Mouse (Mus musculus) heart, adult 2 months (tissue): ENCODE results near the gene E130114P18Rik. TPM values are rescaled to one million over a fixed set of nuclear protein-coding genes. Genes with fewer than 3 reads are reported as not detected.
A peak's percentile ranks its signal among the peaks of the same experiment; 100 is the strongest.

Source experiments
- DNase-seq, 2 experiments: peaks; one replicate each; pipeline ENCODE4 v3.0.0; 2021
- H3K27ac ChIP-seq: fragments of 200-600 bp; 2 replicates; pipeline ENCODE4 v1.8.1; 2022
- H3K27me3 ChIP-seq: fragments of 200-500 bp; 2 replicates; pipeline ENCODE4 v1.6.1; 2012; ENCODE audit warnings: mild to moderate bottlenecking, low read length, inconsistent platforms, mixed read lengths; ENCODE audit not compliant: control insufficient read depth, insufficient read depth
- H3K36me3 ChIP-seq: fragments of 200-500 bp; 2 replicates; pipeline ENCODE4 v1.6.1; 2012; ENCODE audit warnings: low read length, inconsistent platforms; ENCODE audit not compliant: control insufficient read depth, insufficient read depth
- H3K4me1 ChIP-seq: fragments of 200-500 bp; 2 replicates; pipeline ENCODE4 v1.6.1; 2011; ENCODE audit warnings: low read length; ENCODE audit not compliant: control insufficient read depth, insufficient read depth
- H3K4me3 ChIP-seq: fragments of 200-600 bp; 2 replicates; pipeline ENCODE4 v1.8.1; 2022
- H3K79me2 ChIP-seq: fragments of 200-500 bp; replicated peaks from 2 replicates; pipeline ENCODE4 v1.6.1; 2012; ENCODE audit warnings: mild to moderate bottlenecking, inconsistent platforms, low read length, moderate library complexity, mixed read lengths; ENCODE audit not compliant: control insufficient read depth, insufficient read depth
- H3K9ac ChIP-seq: fragments of 200-500 bp; 2 replicates; pipeline ENCODE4 v1.6.1; 2012; ENCODE audit warnings: low read depth, mild to moderate bottlenecking, control low read depth, inconsistent platforms, low read length, mixed read lengths
- CTCF ChIP-seq: fragments of 200-600 bp; IDR thresholded peaks from 2 replicates; pipeline ENCODE4 v1.8.1; 2022; ENCODE audit warnings: antibody characterized with exemption, mild to moderate bottlenecking, moderate library complexity
- EP300 ChIP-seq: fragments of 200-500 bp; IDR thresholded peaks from 2 replicates; pipeline ENCODE4 v1.6.1; 2011; ENCODE audit warnings: low read depth, low read length, control low read depth; ENCODE audit not compliant: insufficient read depth
- POLR2A ChIP-seq: fragments of 200-500 bp; IDR thresholded peaks from 2 replicates; pipeline ENCODE4 v1.6.1; 2011; ENCODE audit warnings: mild to moderate bottlenecking, low read depth, low read length, control low read depth; ENCODE audit not compliant: insufficient read depth
- WGBS: fragments of 180-500 bp; shearing (Covaris S2); methylation state at CpG from one replicate; pipeline ENCODE4 v1.1.7; 2018; 5-methylcytosine and 5-hydroxymethylcytosine counted together
- intact Hi-C: fragments of 180-260 bp; cut with DNase I; formaldehyde crosslinking; loops from one replicate; pipeline ENCODE4 v1.15.1; 2025
- polyA plus RNA-seq: library from polyadenylated mRNA; depleted of rRNA; stranded (reverse); fragments of >200 nt; gene quantifications from 2 replicates; pipeline ENCODE4 v1.2.3, GENCODE M21; 2012
- total RNA-seq, 2 experiments: library from RNA; stranded (reverse); gene quantifications; 2 replicates each; pipeline ENCODE4 v1.2.3; 2021

The E130114P18Rik gene
- total and polyA plus RNA-seq, 3 experiments = not detected

DNA sequence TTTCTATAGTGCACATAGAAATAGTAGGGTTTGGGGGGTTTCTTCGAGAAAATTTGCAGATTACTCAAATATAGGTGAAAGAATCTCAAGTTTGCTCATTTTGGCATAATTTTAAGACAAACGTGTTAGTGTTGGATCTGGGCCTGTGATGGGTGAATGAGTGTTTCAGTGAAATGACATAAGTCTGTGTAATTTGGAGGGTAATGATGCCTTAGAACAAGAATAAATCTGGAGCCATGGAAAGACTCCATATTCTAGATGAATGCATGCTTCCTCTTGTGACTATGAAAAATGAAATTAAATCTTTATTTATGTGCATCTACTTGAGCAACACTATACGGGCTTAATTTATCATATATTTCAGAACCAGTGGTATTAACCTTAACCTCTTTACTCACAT, 38.9 kb upstream of the E130114P18Rik start:
- Histone ChIP-seq H3K4me1 (peaks cover 28% of the 10 kb centered on the region), H3K27me3 (no peaks in the 10 kb centered on the region), H3K27ac (no peak overlapping the region; the same call in 1 of the 2 replicates), H3K36me3 (peaks cover 55% of the 10 kb centered on the region), H3K79me2 (peaks cover 8% of the 10 kb centered on the region), H3K9ac (no peak overlapping the region), H3K4me3 (no peak overlapping the region)
- TF ChIP-seq CTCF = no peak
- no peak for TF ChIP-seq POLR2A
- no peak for TF ChIP-seq EP300
- no peak for DNase-seq
- 79% methylated on average over 3 of the region's 3 CpGs for WGBS
- intact Hi-C loops = loop anchor here (5.0 kb wide), 1 partner anchor 39 kb away; the partner anchor contains the start of gene E130114P18Rik

DNA sequence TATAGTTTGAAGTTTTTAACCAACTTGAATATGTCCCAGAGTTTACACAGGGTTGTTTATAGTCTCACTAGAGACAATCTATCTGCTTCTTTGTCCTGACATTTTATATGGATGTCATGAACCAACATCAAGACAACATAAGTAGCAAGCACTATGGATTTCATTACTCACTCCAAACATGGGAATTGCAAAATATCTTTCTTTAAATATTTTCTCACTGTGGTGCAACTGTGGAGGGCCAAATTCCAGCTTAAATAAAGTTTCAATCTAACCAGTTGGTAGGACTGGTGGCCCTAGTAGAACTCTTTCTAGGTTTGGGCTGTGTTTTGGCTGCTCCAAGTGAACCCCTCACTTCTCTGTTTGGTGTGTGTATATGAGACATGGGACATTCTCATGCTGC, 38.1 kb upstream of the E130114P18Rik start:
- no peaks in the 10 kb centered on the region for H3K27me3 ChIP-seq
- peaks cover 48% of the 10 kb centered on the region for H3K36me3 ChIP-seq
- H3K4me1 ChIP-seq = peaks cover 23% of the 10 kb centered on the region
- DNase-seq = no peak
- no peak for TF ChIP-seq POLR2A
- no peak for TF ChIP-seq EP300
- no peak for TF ChIP-seq CTCF
- intact Hi-C loops = loop anchor here (5.0 kb wide), 1 partner anchor 39 kb away; the partner anchor contains the start of gene E130114P18Rik
- peaks cover 8% of the 10 kb centered on the region for H3K79me2 ChIP-seq
- H3K9ac ChIP-seq = no peak overlapping the region
- H3K27ac ChIP-seq = no peak overlapping the region
- no peak overlapping the region for H3K4me3 ChIP-seq

DNA sequence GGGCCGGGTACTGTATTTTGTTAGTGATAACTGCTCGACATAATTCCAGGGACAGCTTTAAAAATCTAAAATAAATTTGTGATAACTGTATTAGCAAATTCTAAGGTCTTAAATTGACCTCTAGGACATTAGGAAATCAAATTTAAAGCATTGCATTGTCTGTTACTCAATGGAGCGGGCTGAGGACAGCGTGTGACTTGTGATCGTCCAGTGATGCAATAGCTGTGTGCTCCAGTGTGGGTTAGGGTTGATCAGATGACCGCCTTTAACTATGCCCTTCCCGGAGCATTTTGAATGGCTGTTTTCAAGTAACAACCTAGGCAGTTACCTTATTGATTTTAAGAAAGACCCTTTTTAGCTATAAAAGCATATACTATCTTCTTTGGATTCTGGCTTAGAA, 36.6 kb upstream of the E130114P18Rik start:
- TF ChIP-seq EP300 (0 out of 2 replicates have a peak, but pooled peaks have one; percentile 79), POLR2A (no peak)
- Histone ChIP-seq H3K27ac (peak overlapping the region; percentile 74), H3K4me3 (no peak overlapping the region), H3K4me1 (peaks cover 25% of the 10 kb centered on the region), H3K79me2 (peaks cover 8% of the 10 kb centered on the region), H3K27me3 (no peaks in the 10 kb centered on the region), H3K36me3 (peaks cover 55% of the 10 kb centered on the region), H3K9ac (no peak overlapping the region)
- no peak for DNase-seq
- intact Hi-C loops = no loop called here
- 52% methylated on average over 7 of the region's 7 CpGs for WGBS

DNA sequence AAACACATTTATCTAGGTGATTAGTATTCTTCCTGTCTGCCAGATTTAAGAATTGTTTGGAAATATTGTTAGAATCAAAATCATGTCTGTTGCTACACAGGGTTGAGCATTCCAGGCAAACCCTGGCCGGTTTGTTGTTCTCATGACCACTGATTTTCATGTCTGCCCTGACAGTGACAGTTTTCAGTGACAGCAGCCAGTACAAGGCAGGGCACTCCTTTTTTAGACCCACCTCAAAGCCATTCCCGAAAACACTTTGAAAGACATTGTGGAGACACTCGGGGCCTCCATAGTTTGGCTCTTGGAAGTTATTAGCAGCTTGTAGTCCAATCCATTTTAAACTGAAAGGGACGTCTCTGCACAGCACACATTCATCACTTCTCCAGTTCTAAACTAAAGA, 36.1 kb upstream of the E130114P18Rik start:
- peak overlapping the region; percentile 74 for H3K27ac ChIP-seq
- H3K9ac ChIP-seq = no peak overlapping the region
- no peak overlapping the region for H3K4me3 ChIP-seq
- 0 out of 2 replicates have a peak, but pooled peaks have one; percentile 19 for TF ChIP-seq EP300
- no peak for TF ChIP-seq CTCF
- no peak for TF ChIP-seq POLR2A
- H3K4me1 ChIP-seq = peaks cover 27% of the 10 kb centered on the region
- peaks cover 55% of the 10 kb centered on the region for H3K36me3 ChIP-seq
- H3K79me2 ChIP-seq = peaks cover 4% of the 10 kb centered on the region
- WGBS = 19% methylated on average over 4 of the region's 4 CpGs
- DNase-seq = peak in 1 of 2 experiments; percentile 37
- no peaks in the 10 kb centered on the region for H3K27me3 ChIP-seq
- intact Hi-C loops = no loop called here

DNA sequence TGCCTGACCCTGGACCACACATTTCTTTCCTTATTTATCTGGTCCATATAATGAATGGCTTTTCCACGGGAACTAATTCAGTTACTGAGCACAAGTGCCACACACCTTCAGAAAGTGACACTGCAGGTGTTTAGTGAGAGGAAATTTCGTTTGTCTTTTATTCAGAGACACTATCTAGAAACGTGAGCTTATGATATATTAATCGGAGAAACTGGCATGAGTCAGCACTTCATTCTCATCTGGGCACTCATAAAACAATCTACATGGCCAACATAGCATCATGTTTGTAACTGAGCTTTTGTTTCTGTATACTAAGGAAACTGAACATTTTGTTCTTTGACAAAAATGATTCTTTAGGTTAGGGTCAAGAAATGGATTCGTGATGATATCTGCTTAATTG, 35.2 kb upstream of the E130114P18Rik start:
- Histone ChIP-seq H3K27ac (peak overlapping the region; percentile 74), H3K36me3 (peaks cover 53% of the 10 kb centered on the region), H3K4me3 (no peak overlapping the region), H3K4me1 (peaks cover 26% of the 10 kb centered on the region), H3K79me2 (peaks cover 4% of the 10 kb centered on the region), H3K9ac (no peak overlapping the region), H3K27me3 (no peaks in the 10 kb centered on the region)
- 49% methylated on average over 5 of the region's 5 CpGs for WGBS
- no peak for TF ChIP-seq CTCF
- TF ChIP-seq POLR2A = no peak
- no peak for TF ChIP-seq EP300
- no peak for DNase-seq
- intact Hi-C loops = no loop called here

DNA sequence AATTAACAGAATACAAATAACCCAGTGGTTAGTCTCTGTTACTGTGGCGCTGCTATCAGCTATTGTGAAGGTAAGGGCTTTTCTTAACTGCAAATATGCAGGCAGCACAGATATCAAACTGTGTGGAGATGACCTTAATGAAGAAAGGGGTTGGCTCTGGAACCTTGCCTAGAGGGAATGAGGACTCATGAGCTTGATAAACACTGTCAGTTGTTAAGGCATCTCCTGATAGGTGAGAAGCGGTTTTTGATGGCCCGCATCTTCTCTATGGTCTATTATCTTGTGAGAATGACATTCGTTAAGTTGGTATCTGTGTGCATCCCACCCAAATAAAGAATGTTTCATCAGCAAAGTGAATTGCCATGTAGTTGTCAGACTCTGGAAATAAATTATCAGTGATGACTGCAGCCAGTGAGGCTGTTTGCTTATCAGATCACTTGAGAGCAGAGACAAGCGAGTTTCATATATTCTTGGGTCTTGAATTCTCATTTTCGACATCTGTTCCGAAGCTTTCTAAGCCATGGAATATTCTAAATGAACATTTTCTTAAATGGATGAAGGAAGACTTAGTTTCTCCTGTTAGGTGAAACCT, 32.6 kb upstream of the E130114P18Rik start:
- peaks cover 21% of the 10 kb centered on the region for H3K4me1 ChIP-seq
- no peak for DNase-seq
- H3K79me2 ChIP-seq = peaks cover 6% of the 10 kb centered on the region
- intact Hi-C loops = no loop called here
- H3K9ac ChIP-seq = no peak overlapping the region
- H3K4me3 ChIP-seq = no peak overlapping the region
- H3K27ac ChIP-seq = peak overlapping the region; percentile 61
- TF ChIP-seq POLR2A (no peak), CTCF (no peak), EP300 (no peak)
- peaks cover 54% of the 10 kb centered on the region for H3K36me3 ChIP-seq
- 46% methylated on average over 7 of the region's 7 CpGs for WGBS
- no peaks in the 10 kb centered on the region for H3K27me3 ChIP-seq
